8 mouse cellular contexts compared by ENCODE assay signal in genomic region chr12:56345367-56346089, GRCm38 (mm10). TPM values are rescaled to one million over a fixed set of nuclear protein-coding genes. Genes with fewer than 3 reads are reported as not detected.
DNase-seq lines count a peak whose midpoint lies in the region; ATAC-seq and TF ChIP-seq lines count a peak whose summit lies in the region.

Gene Mbip, minus strand, starts transcription at chr12:56345894.

- H3K36me3 ChIP-seq in hindbrain, embryonic 10.5 days: no peaks in the 10 kb centered on the region
- no peaks in the 10 kb centered on the region for H3K36me3 ChIP-seq in lung, postnatal 0 days (ENCODE audit: insufficient read depth, low read length)

- peaks cover 5% of the 10 kb centered on the region for H3K4me1 ChIP-seq in hindbrain, embryonic 10.5 days (replicated peaks)
- H3K4me1 ChIP-seq in lung, postnatal 0 days (ENCODE audit: insufficient read depth, low read depth, low read length): no peaks in the 10 kb centered on the region

- H3K9me3 ChIP-seq in hindbrain, embryonic 10.5 days: no peaks in the 10 kb centered on the region
- H3K9me3 ChIP-seq in lung, postnatal 0 days (ENCODE audit: low read length): no peaks in the 10 kb centered on the region

- DNase-seq in MN1 (ENCODE audit: low spot score): peak; percentile 99
- peak; percentile 99 for DNase-seq in cerebellum, adult 9-10 months
- DNase-seq in hindbrain, embryonic 10.5 days (ENCODE audit: low spot score): peak; percentile 98
- peak; percentile 97 for DNase-seq in layer of hippocampus, adult 9-11 months
- DNase-seq in lung, postnatal 0 days (ENCODE audit: low spot score): peak; percentile 96
- peak; percentile 99 for DNase-seq in ovary, postnatal 14 days (ENCODE audit: low spot score)
- DNase-seq in thymus, postnatal 14 days: peak; percentile 98

- H3K27ac ChIP-seq in hindbrain, embryonic 10.5 days: peak within 1 kb of the TSS; percentile 95
- peak within 1 kb of the TSS; percentile 93 for H3K27ac ChIP-seq in lung, postnatal 0 days (ENCODE audit: low read length)

- peak within 1 kb of the TSS; percentile 96 for H3K9ac ChIP-seq in lung, postnatal 0 days (replicated peaks; ENCODE audit: low read depth)

- peak within 1 kb of the TSS; percentile 91 for H3K4me3 ChIP-seq in hindbrain, embryonic 10.5 days
- peak within 1 kb of the TSS; percentile 96 for H3K4me3 ChIP-seq in lung, postnatal 0 days (ENCODE audit: low read depth, low read length)

- no peaks in the 10 kb centered on the region for H3K27me3 ChIP-seq in hindbrain, embryonic 10.5 days (ENCODE audit: insufficient read depth, poor library complexity, severe bottlenecking)
- H3K27me3 ChIP-seq in lung, postnatal 0 days (replicated peaks; ENCODE audit: insufficient read depth, low read length): no peaks in the 10 kb centered on the region

- ATAC-seq in frontal cortex, adult (ENCODE audit: low TSS enrichment): peak; percentile 100
- ATAC-seq in lung, postnatal 0 days: peak; percentile 99

- no peak for TF ChIP-seq CTCF in lung, postnatal 0 days (IDR thresholded peaks at IDR 0.05)

- peak within 1 kb of the TSS; percentile 66 for H3K4me2 ChIP-seq in lung, postnatal 0 days (replicated peaks; ENCODE audit: low read depth, low read length)

- no peak for TF ChIP-seq EP300 in lung, postnatal 0 days (IDR thresholded peaks at IDR 0.05)

- under 1% methylated on average over 37 of the region's 37 CpGs for WGBS in hindbrain, embryonic 10.5 days
- 0% methylated on average over 36 of the region's 37 CpGs for WGBS in lung, postnatal 0 days

RNA-seq across cellular contexts. Expression of gene Mbip, which starts in this region (rescaled TPM):
- polyA plus RNA-seq in hindbrain, embryonic 10.5 days (2016; fragmentation: Nextera tagmentation; extraction: Ambion mirVana): 44.2 and 47.3 TPM in 2 replicates
- 122 and 126 TPM in 2 replicates for polyA plus RNA-seq in lung, postnatal 0 days (2015; fragmentation: Nextera tagmentation; extraction: Ambion mirVana)

Comparison
In these comparisons a context has a peak if more than half of its experiments do, and no peak if none do; other contexts are left out.
1. Peak in every context shown above with its lines: DNase-seq, ATAC-seq, H3K4me3 ChIP-seq and H3K27ac ChIP-seq.